Mouse (Mus musculus): ENCODE results near the gene Kcnk2.
"Not testable (repeated sequence)": the region's sequence is repeated elsewhere in the genome, so short reads cannot be mapped to it uniquely, and the experiment has no call there.

Kcnk2 gene

GRCm38 (mm10) chr1:189343301-189344251 lies 58.5 kb downstream of the Kcnk2 start:
- DNase-seq (ENCODE audit: extremely low read depth, low read depth, low spot score) = no peak

GRCm38 (mm10) chr1:189342416-189343104 lies 59.5 kb downstream of the Kcnk2 start:
- no peak for DNase-seq (ENCODE audit: extremely low read depth, low read depth, low spot score)

- no peak for DNase-seq (ENCODE audit: extremely low read depth, low read depth, low spot score)
These were observed 60.6 kb downstream of the Kcnk2 start for GRCm38 (mm10) chr1:189341381-189341917.

- no peak for DNase-seq (ENCODE audit: extremely low read depth, low read depth, low spot score)
These were observed 86.2 kb downstream of the Kcnk2 start for GRCm38 (mm10) chr1:189315896-189316295.

GRCm38 (mm10) chr1:189314495-189314894 lies 87.6 kb downstream of the Kcnk2 start:
- no peak for DNase-seq (ENCODE audit: extremely low read depth, low read depth, low spot score)

GRCm38 (mm10) chr1:189313750-189314149 lies 88.3 kb downstream of the Kcnk2 start:
- DNase-seq (ENCODE audit: extremely low read depth, low read depth, low spot score) = no peak

GRCm38 (mm10) chr1:189310145-189310544 lies 91.9 kb downstream of the Kcnk2 start:
- DNase-seq (ENCODE audit: extremely low read depth, low read depth, low spot score) = no peak

- no peak for DNase-seq (ENCODE audit: extremely low read depth, low read depth, low spot score)
These were observed 97.0 kb downstream of the Kcnk2 start for GRCm38 (mm10) chr1:189304988-189305522.

GRCm38 (mm10) chr1:189303001-189303400 lies 99.1 kb downstream of the Kcnk2 start:
- no peak for DNase-seq (ENCODE audit: extremely low read depth, low read depth, low spot score)

- DNase-seq (ENCODE audit: extremely low read depth, low read depth, low spot score) = peak; percentile 68
These were observed 108.2 kb downstream of the Kcnk2 start for GRCm38 (mm10) chr1:189293679-189294406.

GRCm38 (mm10) chr1:189290885-189291284 lies 111.2 kb downstream of the Kcnk2 start:
- DNase-seq (ENCODE audit: extremely low read depth, low read depth, low spot score) = no peak

- no peak for DNase-seq (ENCODE audit: extremely low read depth, low read depth, low spot score)
These were observed 113.1 kb downstream of the Kcnk2 start for GRCm38 (mm10) chr1:189288948-189289347.

GRCm38 (mm10) chr1:189272281-189272680 lies 129.8 kb downstream of the Kcnk2 start:
- DNase-seq (ENCODE audit: extremely low read depth, low read depth, low spot score) = no peak

- no peak for DNase-seq (ENCODE audit: extremely low read depth, low read depth, low spot score)
These were observed 148.4 kb downstream of the Kcnk2 start for GRCm38 (mm10) chr1:189253631-189254030.

- DNase-seq (ENCODE audit: extremely low read depth, low read depth, low spot score) = no peak
These were observed 148.9 kb downstream of the Kcnk2 start for GRCm38 (mm10) chr1:189253207-189253606.

- not testable (repeated sequence) for DNase-seq (ENCODE audit: extremely low read depth, low read depth, low spot score)
These were observed 158.9 kb downstream of the Kcnk2 start for GRCm38 (mm10) chr1:189243206-189243605.

- no peak for DNase-seq (ENCODE audit: extremely low read depth, low read depth, low spot score)
These were observed 166.8 kb downstream of the Kcnk2 start for GRCm38 (mm10) chr1:189235261-189235660.

GRCm38 (mm10) chr1:189232829-189233228 lies 169.2 kb downstream of the Kcnk2 start:
- no peak for DNase-seq (ENCODE audit: extremely low read depth, low read depth, low spot score)

GRCm38 (mm10) chr1:189228222-189229084 lies 173.6 kb downstream of the Kcnk2 start:
- no peak for DNase-seq (ENCODE audit: extremely low read depth, low read depth, low spot score)

- no peak for DNase-seq (ENCODE audit: extremely low read depth, low read depth, low spot score)
These were observed 174.6 kb downstream of the Kcnk2 start for GRCm38 (mm10) chr1:189227479-189227878.
